Mouse (Mus musculus): ENCODE measurements around the gene Zkscan7. TPM values are rescaled to one million over a fixed set of nuclear protein-coding genes. Genes with fewer than 3 reads are reported as not detected.
"Not testable (repeated sequence)": the region's sequence is repeated elsewhere in the genome, so short reads cannot be mapped to it uniquely, and the experiment has no call there.

The Zkscan7 gene
- 4.8 and 4.9 TPM in 2 replicates for polyA plus RNA-seq (2011; ENCODE audit: insufficient read length, low read depth, missing spikeins)

- 0 out of 2 replicates have a peak, but pooled peaks cover 3% of the 10 kb centered on the region for H3K4me1 ChIP-seq (ENCODE audit: control insufficient read depth, insufficient read depth, low read length)
- no peak within 1 kb of the TSS for H3K27ac ChIP-seq (ENCODE audit: insufficient read depth, low read length)
- TF ChIP-seq POLR2A (IDR thresholded peaks at IDR 0.05; ENCODE audit: low read depth, low read length) (no peak), CTCF (IDR thresholded peaks at IDR 0.05; ENCODE audit: borderline replicate concordance, insufficient read depth, low read length) (no peak)
- H3K4me3 ChIP-seq (ENCODE audit: insufficient read depth, low read length) = peak within 1 kb of the TSS; percentile 94
Observed at GRCm38 (mm10) chr9:122885385-122885784, at the start of gene Zkscan7. TSS of gene Zkscan7 (plus strand) at chr9:122885685.

GRCm38 (mm10) chr9:122836126-122836525 lies 49.4 kb upstream of the Zkscan7 start:
- Histone ChIP-seq H3K4me3 (ENCODE audit: insufficient read depth, low read length) (no peak overlapping the region), H3K27ac (ENCODE audit: insufficient read depth, low read length) (no peak overlapping the region), H3K4me1 (ENCODE audit: control insufficient read depth, insufficient read depth, low read length) (peaks cover 4% of the 10 kb centered on the region; the same call in 1 of the 2 replicates)
- TF ChIP-seq CTCF (IDR thresholded peaks at IDR 0.05; ENCODE audit: borderline replicate concordance, insufficient read depth, low read length) (no peak), POLR2A (IDR thresholded peaks at IDR 0.05; ENCODE audit: low read depth, low read length) (no peak)

- Histone ChIP-seq H3K27ac (ENCODE audit: insufficient read depth, low read length) (no peak overlapping the region), H3K4me3 (ENCODE audit: insufficient read depth, low read length) (no peak overlapping the region), H3K4me1 (ENCODE audit: control insufficient read depth, insufficient read depth, low read length) (peaks cover 4% of the 10 kb centered on the region; the same call in 1 of the 2 replicates)
- no peak for TF ChIP-seq POLR2A (IDR thresholded peaks at IDR 0.05; ENCODE audit: low read depth, low read length)
- TF ChIP-seq CTCF (IDR thresholded peaks at IDR 0.05; ENCODE audit: borderline replicate concordance, insufficient read depth, low read length) = no peak
Observed at GRCm38 (mm10) chr9:122836790-122837189, 48.7 kb upstream of the Zkscan7 start.

GRCm38 (mm10) chr9:122837216-122837615 lies 48.3 kb upstream of the Zkscan7 start:
- TF ChIP-seq CTCF (IDR thresholded peaks at IDR 0.05; ENCODE audit: borderline replicate concordance, insufficient read depth, low read length) (no peak), POLR2A (IDR thresholded peaks at IDR 0.05; ENCODE audit: low read depth, low read length) (no peak)
- no peak overlapping the region for H3K27ac ChIP-seq (ENCODE audit: insufficient read depth, low read length)

GRCm38 (mm10) chr9:122837680-122838079 lies 47.8 kb upstream of the Zkscan7 start:
- Histone ChIP-seq H3K4me3 (ENCODE audit: insufficient read depth, low read length) (no peak overlapping the region), H3K4me1 (ENCODE audit: control insufficient read depth, insufficient read depth, low read length) (peaks cover 4% of the 10 kb centered on the region; the same call in 1 of the 2 replicates), H3K27ac (ENCODE audit: insufficient read depth, low read length) (no peak overlapping the region)
- TF ChIP-seq CTCF (IDR thresholded peaks at IDR 0.05; ENCODE audit: borderline replicate concordance, insufficient read depth, low read length) = no peak
- TF ChIP-seq POLR2A (IDR thresholded peaks at IDR 0.05; ENCODE audit: low read depth, low read length) = no peak

More at GRCm38 (mm10) chr9:122837216-122837615, 48.3 kb upstream of the Zkscan7 start:
- Histone ChIP-seq H3K4me1 (ENCODE audit: control insufficient read depth, insufficient read depth, low read length) (peaks cover 4% of the 10 kb centered on the region; the same call in 1 of the 2 replicates), H3K4me3 (ENCODE audit: insufficient read depth, low read length) (no peak overlapping the region)

GRCm38 (mm10) chr9:122843760-122844159 lies 41.7 kb upstream of the Zkscan7 start, which contains the start of gene Gm35549:
TSS of gene Gm35549 (minus strand) at chr9:122844035.
- Histone ChIP-seq H3K4me3 (ENCODE audit: insufficient read depth, low read length) (no peak within 1 kb of the TSS), H3K27ac (ENCODE audit: insufficient read depth, low read length) (no peak within 1 kb of the TSS), H3K4me1 (ENCODE audit: control insufficient read depth, insufficient read depth, low read length) (no peaks in the 10 kb centered on the region)
- TF ChIP-seq CTCF (IDR thresholded peaks at IDR 0.05; ENCODE audit: borderline replicate concordance, insufficient read depth, low read length) (no peak), POLR2A (IDR thresholded peaks at IDR 0.05; ENCODE audit: low read depth, low read length) (no peak)

- H3K4me1 ChIP-seq (ENCODE audit: control insufficient read depth, insufficient read depth, low read length) = no peaks in the 10 kb centered on the region
- TF ChIP-seq CTCF (IDR thresholded peaks at IDR 0.05; ENCODE audit: borderline replicate concordance, insufficient read depth, low read length) (no peak), POLR2A (IDR thresholded peaks at IDR 0.05; ENCODE audit: low read depth, low read length) (no peak)
- H3K4me3 ChIP-seq (ENCODE audit: insufficient read depth, low read length) = no peak overlapping the region
- no peak overlapping the region for H3K27ac ChIP-seq (ENCODE audit: insufficient read depth, low read length)
Observed at GRCm38 (mm10) chr9:122845621-122846020, 39.9 kb upstream of the Zkscan7 start.

GRCm38 (mm10) chr9:122846156-122846555 lies 39.3 kb upstream of the Zkscan7 start:
- Histone ChIP-seq H3K27ac (ENCODE audit: insufficient read depth, low read length) (no peak overlapping the region), H3K4me1 (ENCODE audit: control insufficient read depth, insufficient read depth, low read length) (no peaks in the 10 kb centered on the region), H3K4me3 (ENCODE audit: insufficient read depth, low read length) (no peak overlapping the region)
- TF ChIP-seq CTCF (IDR thresholded peaks at IDR 0.05; ENCODE audit: borderline replicate concordance, insufficient read depth, low read length) (no peak), POLR2A (IDR thresholded peaks at IDR 0.05; ENCODE audit: low read depth, low read length) (no peak)

GRCm38 (mm10) chr9:122847811-122848311 lies 37.6 kb upstream of the Zkscan7 start:
- not testable (repeated sequence) for H3K4me3 ChIP-seq (ENCODE audit: insufficient read depth, low read length); H3K27ac ChIP-seq (ENCODE audit: insufficient read depth, low read length)

GRCm38 (mm10) chr9:122854526-122854925 lies 31.0 kb upstream of the Zkscan7 start:
- H3K27ac ChIP-seq (ENCODE audit: insufficient read depth, low read length) = no peak overlapping the region
- no peak overlapping the region for H3K4me3 ChIP-seq (ENCODE audit: insufficient read depth, low read length)
- H3K4me1 ChIP-seq (ENCODE audit: control insufficient read depth, insufficient read depth, low read length) = no peaks in the 10 kb centered on the region
- TF ChIP-seq CTCF (IDR thresholded peaks at IDR 0.05; ENCODE audit: borderline replicate concordance, insufficient read depth, low read length) = no peak
- no peak for TF ChIP-seq POLR2A (IDR thresholded peaks at IDR 0.05; ENCODE audit: low read depth, low read length)

More at GRCm38 (mm10) chr9:122847811-122848311, 37.6 kb upstream of the Zkscan7 start:
- not testable (repeated sequence) for H3K4me1 ChIP-seq (ENCODE audit: control insufficient read depth, insufficient read depth, low read length)

GRCm38 (mm10) chr9:122855141-122855540 lies 30.3 kb upstream of the Zkscan7 start:
- not testable (repeated sequence) for H3K27ac ChIP-seq (ENCODE audit: insufficient read depth, low read length); H3K4me1 ChIP-seq (ENCODE audit: control insufficient read depth, insufficient read depth, low read length); H3K4me3 ChIP-seq (ENCODE audit: insufficient read depth, low read length)

Data from embryonic fibroblast, embryonic 13.5 days (primary cell).